Mouse (Mus musculus) myocyte (in vitro differentiated cells): ENCODE measurements around the gene Eif4b. TPM values are rescaled to one million over a fixed set of nuclear protein-coding genes. Genes with fewer than 3 reads are reported as not detected.
A peak's percentile ranks its signal among the peaks of the same experiment; 100 is the strongest.

Experiments
- H3K27me3 ChIP-seq: one replicate; pipeline ENCODE4 v1.6.1; 2011; ENCODE audit not compliant: control insufficient read depth, insufficient read depth, insufficient read length
- H3K36me3 ChIP-seq: one replicate; pipeline ENCODE4 v1.6.1; 2011; ENCODE audit not compliant: control insufficient read depth, insufficient read depth
- H3K4me2 ChIP-seq: one replicate; pipeline ENCODE4 v1.6.1; 2011; ENCODE audit warnings: low read depth, control low read depth
- H3K4me3 ChIP-seq: one replicate; pipeline ENCODE4 v1.5.1; 2011; ENCODE audit warnings: mild to moderate bottlenecking, control low read depth, moderate library complexity
- H3K79me2 ChIP-seq: one replicate; pipeline ENCODE4 v1.6.1; 2011; ENCODE audit not compliant: control insufficient read depth, insufficient read depth
- H3ac ChIP-seq: one replicate; pipeline ENCODE4 v1.6.1; 2011; ENCODE audit not compliant: control insufficient read depth, insufficient read length
- CEBPB ChIP-seq: IDR thresholded peaks from 2 replicates; pipeline ENCODE4 v1.6.1; 2011; ENCODE audit warnings: mild to moderate bottlenecking, moderate library complexity; ENCODE audit not compliant: poor library complexity, insufficient read depth, severe bottlenecking
- E2F4 ChIP-seq: IDR thresholded peaks from one replicate; pipeline ENCODE4 v1.6.1; 2011; ENCODE audit warnings: mild to moderate bottlenecking, control low read depth, moderate library complexity; ENCODE audit not compliant: insufficient read depth
- MAX ChIP-seq: IDR thresholded peaks from one replicate; pipeline ENCODE4 v1.6.1; 2011; ENCODE audit warnings: low read depth, mild to moderate bottlenecking, control low read depth
- MYOD1 ChIP-seq, 3 experiments: IDR thresholded peaks; one replicate each; pipeline ENCODE4 v1.6.1; 2011; ENCODE audit warnings: control low read depth in 2 of 3, low read depth in 2 of 3, mild to moderate bottlenecking in 2 of 3, moderate library complexity in 1 of 3; ENCODE audit not compliant: insufficient read length in 2 of 3, control insufficient read depth in 1 of 3
- MYOG ChIP-seq, 3 experiments: IDR thresholded peaks; one replicate each; pipeline ENCODE4 v1.6.1; 2011; ENCODE audit warnings: control low read depth in 2 of 3, low read depth in 2 of 3, mild to moderate bottlenecking in 2 of 3; ENCODE audit not compliant: insufficient read length in 2 of 3, control insufficient read depth in 1 of 3, insufficient read depth in 1 of 3
- POLR2A ChIP-seq: IDR thresholded peaks from one replicate; pipeline ENCODE4 v1.6.1; 2011; ENCODE audit warnings: low read depth, mild to moderate bottlenecking, control low read depth, moderate library complexity; ENCODE audit not compliant: insufficient read length
- POLR2AphosphoS2 ChIP-seq: IDR thresholded peaks from one replicate; pipeline ENCODE4 v1.6.1; 2011; ENCODE audit warnings: low read depth, control low read depth; ENCODE audit not compliant: insufficient read length
- REST ChIP-seq: IDR thresholded peaks from one replicate; pipeline ENCODE4 v1.6.1; 2011; ENCODE audit warnings: mild to moderate bottlenecking, control low read depth, moderate library complexity; ENCODE audit not compliant: insufficient read depth, insufficient read length
- SRF ChIP-seq: IDR thresholded peaks from one replicate; pipeline ENCODE4 v1.6.1; 2011; ENCODE audit warnings: low read depth; ENCODE audit not compliant: control insufficient read depth, insufficient read length
- TCF12 ChIP-seq: IDR thresholded peaks from one replicate; pipeline ENCODE4 v1.6.1; 2011; ENCODE audit warnings: mild to moderate bottlenecking, control low read depth; ENCODE audit not compliant: poor library complexity, insufficient read depth, severe bottlenecking
- TCF3 ChIP-seq: IDR thresholded peaks from one replicate; pipeline ENCODE4 v1.6.1; 2011; ENCODE audit warnings: low read depth, control low read depth; ENCODE audit not compliant: insufficient read length
- USF1 ChIP-seq: IDR thresholded peaks from one replicate; pipeline ENCODE4 v1.6.1; 2011; ENCODE audit warnings: low read depth, mild to moderate bottlenecking, control low read depth, moderate library complexity
- polyA plus RNA-seq: library from polyadenylated mRNA; unstranded; fragments of >200 nt; fragmentation: generic; extraction: Trizol; gene quantifications from one replicate; pipeline ENCODE4 v1.2.1, GENCODE M21; 2012; ENCODE audit warnings: missing spikeins

Eif4b gene
- polyA plus RNA-seq, 1 experiment: 266 TPM

DNA sequence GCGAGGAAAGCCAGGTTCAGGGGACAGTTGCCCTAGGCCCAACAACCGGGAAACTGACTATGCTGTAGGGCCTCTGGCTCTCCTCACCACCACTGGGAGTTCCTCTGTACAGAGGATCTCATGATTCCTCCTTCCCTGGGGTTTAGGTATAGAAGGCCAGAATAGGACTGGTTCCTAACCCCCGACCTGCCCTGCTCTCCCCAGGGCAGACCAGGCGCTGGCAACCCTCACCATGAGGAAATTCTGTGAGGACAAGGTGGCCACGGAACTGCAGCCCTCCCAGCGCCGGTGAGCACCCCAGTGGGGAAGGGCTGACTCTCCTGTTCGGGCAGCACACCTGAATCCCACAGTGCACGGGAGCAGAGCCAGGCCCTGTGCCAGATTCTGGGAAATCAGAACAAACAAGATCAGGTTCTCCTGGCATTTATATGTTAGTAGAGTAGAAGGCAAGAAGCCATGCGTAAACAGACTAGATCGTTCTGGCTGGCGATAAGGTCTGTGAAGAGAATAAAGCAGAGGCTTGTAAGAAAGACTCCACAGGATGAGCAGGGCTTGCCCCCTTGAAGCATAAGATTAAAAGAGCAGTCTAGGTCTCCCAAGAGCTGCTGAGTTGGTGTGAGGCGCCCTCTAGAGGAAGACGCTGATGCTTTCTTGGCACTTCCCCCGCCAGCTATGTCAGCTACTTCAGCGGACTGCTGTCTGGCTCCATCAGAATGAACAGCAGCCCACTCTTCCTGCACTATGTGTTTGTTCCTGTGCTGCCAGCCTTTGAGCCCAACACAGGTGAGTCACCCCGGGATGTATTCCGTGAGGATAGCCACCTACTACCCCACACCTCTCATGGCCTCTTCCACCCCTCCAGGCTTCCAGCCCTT, 35.3 kb downstream of the Eif4b start:
- Histone ChIP-seq H3K36me3 (peaks cover 67% of the 10 kb centered on the region), H3ac (no peak overlapping the region), H3K4me3 (no peak overlapping the region), H3K27me3 (no peaks in the 10 kb centered on the region), H3K4me2 (peak overlapping the region; percentile 3), H3K79me2 (peaks cover 35% of the 10 kb centered on the region)
- TF ChIP-seq TCF12 (no peak), POLR2AphosphoS2 (peak; percentile 55), MYOG (IDR thresholded peaks at IDR 0.05; ENCODE audit: control insufficient read depth in 1 of 3, insufficient read depth in 1 of 3, insufficient read length in 2 of 3, low read depth in 2 of 3) (no peak)

DNA sequence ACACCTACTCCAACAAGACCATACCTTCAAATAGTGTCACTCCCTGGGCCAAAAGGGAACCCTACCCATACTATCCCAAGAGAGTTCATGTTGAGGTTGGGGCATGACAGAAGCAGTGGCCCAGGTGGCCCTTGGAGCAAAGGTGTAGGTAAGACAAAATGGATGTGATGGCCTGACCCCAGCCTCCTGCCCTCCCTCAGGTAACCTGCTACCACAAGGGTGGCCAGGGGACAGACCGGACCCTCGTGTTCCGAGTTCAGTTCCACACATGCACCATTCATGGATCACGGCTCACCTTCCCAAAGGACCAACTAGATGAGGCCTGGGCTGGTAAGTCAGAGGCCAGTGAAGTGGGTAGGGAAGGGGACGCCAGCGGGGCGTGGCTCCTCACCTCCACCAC, 36.7 kb downstream of the Eif4b start:
- no peak overlapping the region for H3K4me2 ChIP-seq
- TF ChIP-seq USF1 (no peak), REST (no peak), TCF3 (no peak), POLR2A (no peak), CEBPB (no peak), SRF (no peak), POLR2AphosphoS2 (no peak), E2F4 (no peak), TCF12 (no peak), MAX (no peak), MYOD1 (IDR thresholded peaks at IDR 0.05; ENCODE audit: control insufficient read depth in 1 of 3, insufficient read length in 2 of 3, low read depth in 2 of 3) (no peak), MYOG (IDR thresholded peaks at IDR 0.05; ENCODE audit: control insufficient read depth in 1 of 3, insufficient read depth in 1 of 3, insufficient read length in 2 of 3, low read depth in 2 of 3) (no peak)
- peaks cover 22% of the 10 kb centered on the region for H3K79me2 ChIP-seq
- peaks cover 80% of the 10 kb centered on the region for H3K36me3 ChIP-seq
- H3ac ChIP-seq: no peak overlapping the region
- H3K27me3 ChIP-seq: no peaks in the 10 kb centered on the region
- H3K4me3 ChIP-seq: no peak overlapping the region

DNA sequence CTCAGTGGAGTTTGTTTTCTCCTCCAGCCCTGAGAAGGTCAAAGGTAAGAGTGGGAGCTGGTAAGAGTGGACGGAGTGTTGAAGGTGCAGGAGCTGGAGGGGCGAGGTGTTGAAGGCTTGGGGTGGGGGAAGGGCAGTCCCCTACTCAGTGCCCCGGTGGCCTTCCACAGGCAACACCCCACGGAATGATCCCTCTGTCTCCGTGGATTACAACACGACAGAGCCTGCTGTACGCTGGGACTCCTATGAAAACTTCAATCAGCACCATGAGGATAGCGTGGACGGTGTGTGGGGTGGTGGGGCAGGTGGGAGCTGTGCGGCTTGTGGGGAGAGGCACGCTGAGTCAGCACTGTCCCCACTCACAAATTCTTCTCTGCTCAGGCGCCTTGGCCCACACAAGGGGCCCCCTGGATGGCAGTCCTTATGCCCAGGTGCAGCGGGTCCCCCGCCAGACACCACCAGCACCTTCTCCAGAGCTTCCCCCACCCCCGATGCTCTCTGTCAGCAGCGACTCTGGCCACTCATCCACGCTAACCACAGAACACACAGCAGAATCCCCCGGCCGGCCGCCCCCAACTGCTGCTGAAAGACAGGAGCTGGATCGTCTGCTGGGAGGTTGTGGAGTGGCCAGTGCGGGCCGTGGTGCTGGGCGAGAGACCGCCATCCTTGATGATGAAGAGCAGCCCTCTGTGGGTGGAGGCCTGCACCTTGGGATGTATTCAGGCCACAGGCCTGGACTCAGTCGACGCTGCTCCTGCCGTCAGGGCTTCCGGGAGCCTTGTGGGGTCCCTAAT, 37.3 kb downstream of the Eif4b start:
- H3K36me3 ChIP-seq: peaks cover 81% of the 10 kb centered on the region
- no peak overlapping the region for H3K4me3 ChIP-seq
- no peak for TF ChIP-seq POLR2AphosphoS2
- no peak for TF ChIP-seq REST
- no peak for TF ChIP-seq USF1
- TF ChIP-seq POLR2A: peak; percentile 33
- no peak for TF ChIP-seq CEBPB
- no peak for TF ChIP-seq MYOG (IDR thresholded peaks at IDR 0.05; ENCODE audit: control insufficient read depth in 1 of 3, insufficient read depth in 1 of 3, insufficient read length in 2 of 3, low read depth in 2 of 3)
- H3K27me3 ChIP-seq: no peaks in the 10 kb centered on the region
- no peak overlapping the region for H3ac ChIP-seq
- H3K4me2 ChIP-seq: no peak overlapping the region
- peaks cover 17% of the 10 kb centered on the region for H3K79me2 ChIP-seq

DNA sequence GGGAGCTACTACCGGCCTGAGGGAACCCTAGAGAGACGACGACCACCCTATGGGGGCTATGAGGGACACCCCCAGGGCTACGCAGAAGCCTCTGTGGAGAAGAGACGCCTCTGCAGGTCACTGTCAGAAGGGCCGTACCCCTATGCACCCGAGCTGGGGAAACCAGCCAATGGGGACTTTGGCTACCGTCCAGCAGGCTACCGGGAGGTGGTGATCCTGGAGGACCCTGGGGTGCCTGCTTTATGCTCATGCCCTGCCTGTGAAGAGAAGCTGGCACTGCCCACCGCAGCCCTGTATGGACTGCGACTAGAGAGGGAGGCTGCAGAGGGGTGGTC, 37.9 kb downstream of the Eif4b start:
- H3K79me2 ChIP-seq: peaks cover 13% of the 10 kb centered on the region
- H3K27me3 ChIP-seq: no peaks in the 10 kb centered on the region
- TF ChIP-seq REST: no peak
- TF ChIP-seq CEBPB: no peak
- TF ChIP-seq POLR2A: no peak
- no peak for TF ChIP-seq SRF
- no peak overlapping the region for H3ac ChIP-seq
- H3K4me3 ChIP-seq: no peak overlapping the region
- H3K36me3 ChIP-seq: peaks cover 83% of the 10 kb centered on the region
- H3K4me2 ChIP-seq: no peak overlapping the region

DNA sequence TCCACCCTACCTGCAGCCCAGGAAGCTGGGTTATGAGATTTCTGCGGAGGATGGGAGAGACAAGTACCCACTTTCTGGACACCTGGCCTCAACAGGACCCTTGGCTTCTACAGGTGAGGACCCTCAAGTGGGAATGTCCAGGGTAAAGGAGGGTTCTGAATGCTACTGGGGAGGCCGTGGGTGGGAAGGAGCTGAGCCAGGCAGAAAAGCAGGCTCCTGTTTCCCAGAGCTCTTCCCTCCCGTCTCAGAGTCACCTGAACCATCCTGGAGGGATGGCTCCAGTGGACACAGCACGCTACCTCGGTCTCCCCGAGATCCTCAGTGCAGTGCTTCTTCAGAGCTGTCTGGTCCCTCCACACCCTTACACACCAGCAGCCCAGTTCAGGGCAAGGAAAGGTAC, 38.6 kb downstream of the Eif4b start:
- Histone ChIP-seq H3K4me3 (no peak overlapping the region), H3K4me2 (no peak overlapping the region), H3ac (no peak overlapping the region), H3K27me3 (no peaks in the 10 kb centered on the region), H3K36me3 (peaks cover 83% of the 10 kb centered on the region), H3K79me2 (peaks cover 9% of the 10 kb centered on the region)
- TF ChIP-seq REST (no peak), USF1 (no peak), SRF (no peak), POLR2A (no peak), TCF3 (no peak), POLR2AphosphoS2 (peak; percentile 64), E2F4 (no peak), TCF12 (no peak)
